Mouse (Mus musculus) adipocyte (in vitro differentiated cells): ENCODE measurements around the gene Borcs8.

Source experiments
- DNase-seq: peaks from one replicate; pipeline ENCODE4 v3.0.0-alpha.2; 2016; ENCODE audit warnings: low spot score

Borcs8 gene

GRCm38 (mm10) chr8:70134931-70135330 lies 4.4 kb upstream of the Borcs8 start:
- DNase-seq: no peak

GRCm38 (mm10) chr8:70136591-70136990 lies 2.7 kb upstream of the Borcs8 start:
- no peak for DNase-seq

DNA sequence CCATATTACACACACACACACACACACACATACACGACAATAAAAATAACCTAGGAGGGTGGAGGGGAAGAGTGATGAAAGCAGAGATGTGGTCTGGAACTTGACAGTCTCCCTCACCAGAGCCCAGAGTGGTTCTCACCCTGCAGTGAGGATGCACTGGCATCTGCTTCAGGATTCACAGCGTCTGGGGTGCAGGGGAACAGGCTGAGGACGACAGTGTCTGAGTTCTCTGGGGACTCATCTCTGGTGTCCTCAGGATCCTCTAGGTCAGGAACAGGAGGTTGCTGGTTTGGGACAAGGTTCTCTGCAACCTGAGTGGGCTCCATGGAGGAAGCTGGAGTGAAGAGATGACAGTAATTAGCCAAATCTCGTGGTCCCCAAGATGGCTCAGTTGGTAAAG lies 1.4 kb upstream of the Borcs8 start:
- DNase-seq: no peak

DNA sequence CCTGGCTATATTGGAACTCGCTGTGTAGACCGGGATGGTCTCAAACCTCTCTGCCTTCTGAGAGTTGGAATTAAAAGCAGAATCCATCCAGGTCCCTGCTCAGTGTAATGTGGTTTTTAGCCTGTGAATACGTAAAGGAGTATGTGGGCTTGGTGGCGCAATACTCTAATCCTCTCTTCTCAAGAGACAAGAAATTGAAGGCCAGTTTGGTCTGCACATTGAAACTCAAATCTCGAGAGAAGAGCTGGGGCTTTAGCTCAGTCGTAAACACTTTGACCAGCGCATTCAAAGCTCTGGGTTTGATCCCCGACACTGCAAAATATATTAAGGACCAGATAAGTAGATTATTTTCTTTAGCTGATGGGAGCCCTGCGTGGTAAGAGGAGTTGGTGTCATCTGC lies 682 bp downstream of the Borcs8 start:
- DNase-seq: peak; percentile 56

DNA sequence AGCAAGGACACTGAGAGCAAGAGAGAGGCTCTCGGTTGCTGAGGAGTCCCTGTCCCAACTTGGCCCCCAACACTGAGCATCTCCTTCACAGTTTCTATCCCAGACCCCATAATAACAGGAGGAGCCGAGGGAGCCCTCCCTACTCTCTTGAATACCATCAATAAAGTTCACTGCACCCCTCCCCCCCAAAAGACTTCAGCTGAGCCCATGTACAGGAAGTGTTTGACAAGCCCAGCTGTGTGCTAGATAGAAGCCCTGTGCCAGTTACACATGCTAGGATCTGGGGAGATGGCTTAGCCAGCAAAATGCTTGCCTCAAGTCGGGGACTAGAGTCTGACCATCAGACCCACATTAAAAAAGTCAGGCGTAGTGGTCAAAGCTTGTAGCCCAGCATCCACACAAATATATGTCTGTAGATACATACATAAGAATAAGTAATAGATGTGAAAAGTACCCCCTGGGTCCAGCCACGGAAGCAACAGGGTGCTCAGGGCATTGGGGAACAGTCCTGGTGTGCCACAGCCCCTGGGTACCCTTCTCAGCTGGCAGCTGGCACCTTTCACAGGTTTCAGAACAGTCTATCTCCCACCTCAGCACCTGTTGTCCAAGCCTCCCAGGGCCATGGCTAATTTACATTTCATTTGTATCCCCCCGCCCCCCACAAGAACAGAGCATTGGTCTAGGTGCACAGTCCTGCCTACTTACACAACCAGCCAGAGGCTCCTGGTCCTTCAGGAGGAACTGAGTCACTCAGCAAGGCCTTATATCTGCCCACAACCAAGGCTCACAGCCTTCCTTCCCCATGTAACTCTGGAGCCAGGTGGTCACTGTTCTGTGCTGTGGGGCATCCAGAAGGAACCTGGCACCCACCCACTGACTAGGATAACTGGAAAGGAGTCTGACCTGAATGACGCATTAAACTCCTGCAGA lies 8.6 kb downstream of the Borcs8 start:
- no peak for DNase-seq

- no peak for DNase-seq
Observed at GRCm38 (mm10) chr8:70150158-70150557, 10.9 kb downstream of the Borcs8 start.

DNA sequence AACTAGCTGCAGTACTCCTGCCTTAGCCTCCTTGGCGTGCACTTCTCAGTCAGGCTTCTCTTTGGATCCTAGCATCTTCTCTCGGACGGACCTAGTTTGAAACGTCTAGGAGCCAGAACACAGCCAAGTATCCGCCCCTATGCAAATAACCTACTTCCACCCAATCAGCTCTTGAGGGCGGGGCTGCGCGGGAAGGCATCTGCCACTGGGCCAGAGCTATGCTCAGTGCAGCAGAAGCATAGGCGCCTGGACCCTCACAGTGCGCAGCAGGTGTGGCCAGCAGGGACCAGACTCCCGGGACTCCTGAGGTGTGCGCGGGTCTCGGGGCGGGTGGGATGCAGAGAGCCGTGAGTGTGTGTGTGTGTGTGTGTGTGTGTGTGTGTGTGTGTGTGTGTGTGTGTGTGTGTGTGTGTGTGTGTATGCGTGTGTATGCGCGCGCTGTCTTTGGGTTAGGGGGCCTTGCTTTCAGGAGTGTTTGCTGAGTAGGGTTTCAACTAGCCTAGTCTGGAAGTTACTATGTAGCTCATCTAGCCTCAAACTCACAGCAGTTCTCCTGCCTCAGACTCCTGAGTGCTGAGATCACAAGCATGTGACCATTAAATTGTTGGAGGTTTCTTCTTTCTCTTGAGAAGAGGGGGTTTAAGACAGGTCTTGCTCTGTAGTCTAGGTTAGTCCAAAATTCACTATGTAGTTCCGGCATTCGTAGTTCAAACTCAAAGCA lies 13.4 kb downstream of the Borcs8 start:
- peak; percentile 52 for DNase-seq

- no peak for DNase-seq
Observed at GRCm38 (mm10) chr8:70157240-70157800, 18.0 kb downstream of the Borcs8 start.

GRCm38 (mm10) chr8:70158069-70158853 lies 19.0 kb downstream of the Borcs8 start:
- no peak for DNase-seq

- DNase-seq: no peak
Observed at GRCm38 (mm10) chr8:70159211-70159610, 19.9 kb downstream of the Borcs8 start.

GRCm38 (mm10) chr8:70160015-70160414 lies 20.7 kb downstream of the Borcs8 start:
- no peak for DNase-seq

DNA sequence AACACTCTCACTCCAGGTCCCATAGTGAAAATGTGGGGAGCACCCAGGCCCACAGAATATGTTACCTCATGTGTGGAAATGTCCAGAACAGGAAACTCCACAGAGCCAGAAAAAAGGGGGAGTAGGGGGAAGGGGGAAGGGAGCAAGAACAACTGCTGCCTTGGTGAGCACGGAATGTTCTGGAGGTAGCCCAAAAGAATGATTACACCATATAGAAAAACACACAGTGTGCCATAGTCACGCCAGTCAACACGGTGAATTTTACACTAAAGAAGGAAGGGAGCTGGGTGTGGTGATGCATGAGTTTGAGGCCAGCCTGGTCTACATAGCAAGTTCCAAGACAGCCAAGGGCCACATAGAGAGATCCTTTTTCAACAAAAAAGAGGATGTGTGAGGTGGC lies 24.0 kb downstream of the Borcs8 start:
- DNase-seq: no peak

- peak; percentile 61 for DNase-seq
Observed at GRCm38 (mm10) chr8:70166504-70167110, 27.3 kb downstream of the Borcs8 start.

DNA sequence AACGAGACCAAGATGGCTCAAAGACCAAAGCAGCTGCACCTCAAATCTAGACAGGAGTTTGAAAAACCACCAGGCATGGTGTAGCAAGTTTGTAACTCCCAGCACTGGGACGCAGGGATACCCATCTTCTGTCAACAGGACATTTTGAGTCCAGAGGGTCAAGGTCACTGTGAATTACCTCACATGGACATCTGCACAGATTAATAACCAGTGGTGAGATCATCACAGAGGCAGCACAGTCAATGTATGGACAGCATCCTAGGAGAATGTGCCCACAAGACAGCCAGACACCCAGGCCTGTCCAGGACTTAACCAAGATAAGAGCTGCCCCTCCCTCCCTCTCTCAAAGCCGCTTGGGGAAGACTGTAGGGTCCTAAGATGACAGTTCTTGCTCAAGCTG lies 30.8 kb downstream of the Borcs8 start:
- no peak for DNase-seq

DNA sequence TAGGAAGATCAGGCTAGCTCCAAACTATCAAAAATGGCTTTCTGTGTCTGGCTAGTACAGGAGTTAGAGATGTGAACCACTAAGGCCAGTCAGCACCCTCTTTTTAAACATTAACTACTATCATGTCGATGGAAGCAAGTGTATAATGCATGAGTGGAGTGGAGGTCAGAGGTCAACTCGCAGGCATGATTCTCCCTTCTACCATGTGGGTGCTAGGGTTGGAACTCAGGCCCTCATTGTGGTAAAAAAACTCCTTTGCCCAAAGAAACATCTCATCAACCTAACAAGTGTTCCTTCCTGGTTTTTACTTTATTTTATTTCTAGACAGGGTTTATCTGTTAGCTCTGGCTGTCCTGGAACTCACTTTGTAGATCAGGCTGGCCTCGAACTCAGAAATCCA lies 31.4 kb downstream of the Borcs8 start:
- no peak for DNase-seq

- no peak for DNase-seq
Observed at GRCm38 (mm10) chr8:70171240-70171639, 31.9 kb downstream of the Borcs8 start.

DNA sequence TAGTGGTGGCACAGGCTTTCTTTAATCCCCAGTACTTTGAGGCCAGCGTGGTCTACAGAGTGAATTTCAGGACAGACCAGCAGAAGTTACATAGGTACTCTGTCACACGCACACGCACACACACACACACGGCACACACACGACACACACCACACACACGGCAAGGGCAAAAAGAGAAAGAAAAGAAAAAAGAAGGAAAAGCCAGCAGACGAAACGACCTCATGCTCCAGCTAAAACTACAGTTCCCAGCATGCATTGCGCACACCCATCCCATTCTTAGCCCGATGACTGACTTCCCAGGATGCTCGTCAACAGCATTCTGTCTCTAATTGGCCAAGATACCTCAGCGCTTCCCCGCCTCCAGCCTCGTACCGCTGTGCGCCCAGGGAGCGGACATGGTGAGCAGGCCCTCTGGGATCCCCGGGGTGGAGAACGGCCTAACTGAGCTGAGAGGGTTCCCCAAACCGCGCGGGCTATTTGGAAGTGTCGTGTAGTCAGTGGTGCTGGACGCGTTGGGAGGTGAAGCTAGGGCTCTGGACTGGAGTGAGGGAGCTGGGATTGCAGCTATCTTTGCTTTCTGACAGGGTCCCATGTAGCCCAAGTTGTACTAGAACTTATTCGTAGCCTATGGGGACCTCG lies 32.9 kb downstream of the Borcs8 start, which contains the start of gene Tmem161a:
Gene Tmem161a (plus strand): TSS at position 314 of the 639 bp plus-strand sequence.
- DNase-seq: peak; percentile 98

DNA sequence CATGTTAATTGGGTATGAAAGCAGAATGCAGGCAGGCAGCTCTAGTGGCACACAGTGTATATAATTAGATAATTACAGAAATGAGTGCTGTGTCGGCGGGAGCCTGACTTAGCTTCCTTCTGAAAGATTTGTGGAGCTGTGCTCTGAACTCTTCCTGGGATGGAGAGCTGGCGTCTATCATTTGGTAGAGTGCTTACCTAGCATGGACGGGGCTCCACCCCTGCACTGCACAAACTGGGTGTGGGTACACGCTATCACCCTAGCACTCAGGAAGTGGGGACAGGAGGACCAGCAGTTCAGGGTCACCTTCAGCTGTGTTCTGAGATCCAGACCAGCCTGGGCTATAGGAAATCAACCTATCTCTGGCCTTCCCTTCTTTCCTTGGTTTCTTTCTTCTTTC lies 34.0 kb downstream of the Borcs8 start:
- DNase-seq: no peak

DNA sequence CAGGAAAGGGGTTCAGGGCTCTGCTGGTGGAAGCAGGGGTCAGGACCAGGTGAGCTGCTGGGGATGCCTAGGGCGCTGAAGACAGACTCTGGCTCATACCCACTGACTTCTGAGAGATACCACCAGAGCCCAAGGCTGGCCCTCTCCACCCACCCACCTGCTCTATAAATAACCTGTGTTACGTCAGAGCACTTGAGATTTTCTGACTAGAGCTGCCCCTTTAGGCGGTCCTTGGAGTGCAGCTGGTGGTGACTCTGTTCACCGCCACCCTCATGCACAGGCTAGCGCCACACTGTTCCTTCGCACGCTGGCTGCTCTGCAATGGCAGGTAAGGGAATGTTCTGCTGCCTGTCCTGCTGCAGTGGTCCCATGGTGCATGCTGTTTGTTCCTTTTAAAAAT lies 34.8 kb downstream of the Borcs8 start:
- no peak for DNase-seq

DNA sequence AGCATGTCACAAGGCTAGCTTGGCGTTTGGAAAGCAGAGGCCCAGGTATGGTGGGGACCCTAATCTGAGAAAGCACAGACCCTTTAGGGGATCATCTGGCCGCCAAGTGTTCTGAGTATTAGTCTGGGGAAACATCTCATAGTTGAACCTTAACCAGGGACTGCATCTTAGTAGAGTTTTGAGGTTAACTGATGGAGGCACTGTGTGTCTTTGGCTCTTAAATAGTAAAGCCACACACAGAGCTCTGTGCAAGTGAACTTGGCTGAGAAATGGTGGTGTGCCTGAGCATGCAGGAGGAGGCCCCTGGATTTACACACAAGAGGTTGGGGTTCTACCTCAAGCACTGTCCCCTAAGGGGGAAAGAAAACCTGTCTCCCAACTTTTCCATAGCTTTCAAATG lies 38.9 kb downstream of the Borcs8 start:
- no peak for DNase-seq

DNA sequence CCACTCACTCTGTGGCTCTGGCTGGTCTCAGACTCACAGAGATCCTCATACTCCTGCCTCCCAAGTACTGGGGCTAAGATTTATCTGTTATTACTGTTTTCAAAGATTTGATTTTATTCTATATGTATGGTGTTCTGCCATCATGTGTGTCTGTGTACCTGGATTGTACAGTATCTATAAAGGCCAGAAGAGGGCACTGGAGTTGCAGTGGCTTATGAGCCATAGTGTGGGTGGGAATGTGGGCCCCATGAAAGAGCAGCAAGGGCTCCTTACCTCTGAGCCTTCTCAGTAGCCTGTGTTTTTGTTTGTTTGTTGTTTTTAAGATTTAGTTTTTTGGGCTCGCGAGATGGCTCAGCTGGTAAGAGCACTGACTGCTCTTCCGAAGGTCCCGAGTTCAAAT lies 39.8 kb downstream of the Borcs8 start:
- no peak for DNase-seq
